ENCODE assay signal across 8 mouse cellular contexts in genomic region chr9:71679103-71679815, GRCm38 (mm10).
DNase-seq lines count a peak whose midpoint lies in the region.

No protein-coding gene starts in this region.

- intact Hi-C loops in gastrocnemius, postnatal 36 days (cut with DNase I) = no loop called here

- DNase-seq in layer of hippocampus, postnatal 10 days (ENCODE audit: low spot score in 2 of 2) = peak; percentile 23 to 33
- no peak for DNase-seq in layer of hippocampus, adult 8-10 months (ENCODE audit: low spot score in 2 of 2)
- peak; percentile 28 for DNase-seq in cerebellum, adult 11-12 months
- peak; percentile 65 to 70 for DNase-seq in gastrocnemius, postnatal 36 days
- DNase-seq in lung, postnatal 14 days = peak; percentile 49
- no peak for DNase-seq in layer of hippocampus, postnatal 25 days (ENCODE audit: extremely low spot score in 1 of 2, low spot score in 1 of 2)
- no peak for DNase-seq in thymus, postnatal 36 days
- no peak for DNase-seq in layer of hippocampus, adult 9-11 months

Comparison
In these comparisons a context has a peak if more than half of its experiments do, and no peak if none do; other contexts are left out.
1. DNase-seq: peak in layer of hippocampus, postnatal 10 days (2 of 2), cerebellum, adult 11-12 months (single experiment), gastrocnemius, postnatal 36 days (2 of 2) and lung, postnatal 14 days (single experiment); none in layer of hippocampus, adult 8-10 months (0 of 2), layer of hippocampus, postnatal 25 days (0 of 2), thymus, postnatal 36 days (0 of 2) and layer of hippocampus, adult 9-11 months (single experiment).